In the genomic region with DNA sequence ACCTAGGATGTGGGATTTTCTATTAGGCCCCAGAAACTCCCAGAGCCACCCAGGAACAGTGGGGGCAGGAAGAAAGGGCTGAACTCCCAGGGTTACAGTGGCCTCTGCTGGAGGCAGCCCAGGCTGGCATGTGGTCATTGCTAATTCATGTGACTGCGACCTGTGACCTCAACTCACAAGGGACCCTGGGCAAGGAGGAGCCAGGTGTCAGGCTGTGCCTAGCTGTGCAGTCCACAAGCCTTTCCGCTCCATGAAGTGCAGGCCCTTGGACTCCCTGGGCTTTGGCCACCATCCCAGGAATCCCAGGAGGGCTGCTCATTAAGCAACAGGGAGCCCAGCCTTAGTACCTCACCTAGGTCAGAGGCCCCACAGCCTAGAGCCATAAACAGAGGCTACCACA, we compare ENCODE assay signal across 10 mouse cellular contexts. TPM values are rescaled to one million over a fixed set of nuclear protein-coding genes. Genes with fewer than 3 reads are reported as not detected.
DNase-seq lines count a peak whose midpoint lies in the region; ATAC-seq and TF ChIP-seq lines count a peak whose summit lies in the region.
"Had no signal": no experiment of that assay in that cellular context is flagged by ENCODE, and none has a peak within 500 bp of the region (broad histone marks: within the 10 kb centered on the region; RNA-seq: fewer than 3 reads in every experiment).

No protein-coding gene starts in this region.

- ATAC-seq in erythroid progenitor cell, adult 5-6 weeks (replicated peaks; ENCODE audit: low FRiP score, poor library complexity, severe bottlenecking), result no peak
- no peak for ATAC-seq in activated CD4-positive, CD25-positive, alpha-beta regulatory T cell, adult 4 months
- ATAC-seq: midbrain, embryonic 15.5 days had no signal

- no peaks in the 10 kb centered on the region for H3K27me3 ChIP-seq in liver, adult 2 months (ENCODE audit: control insufficient read depth, insufficient read depth, low read length)
- H3K27me3 ChIP-seq in kidney, adult 2 months (replicated peaks; ENCODE audit: control insufficient read depth, insufficient read depth, low read length), result no peaks in the 10 kb centered on the region
- H3K27me3 ChIP-seq: midbrain, embryonic 15.5 days had no signal

- no peaks in the 10 kb centered on the region for H3K79me2 ChIP-seq in liver, adult 2 months (ENCODE audit: control insufficient read depth, insufficient read depth, low read length)

- no peak for TF ChIP-seq POLR2A in liver, adult 2 months (IDR thresholded peaks at IDR 0.05; ENCODE audit: extremely low read depth, insufficient read depth, low read length)
- TF ChIP-seq POLR2A in kidney, adult 2 months (IDR thresholded peaks at IDR 0.05; ENCODE audit: low read depth, low read length), result no peak

- H3K4me1 ChIP-seq in liver, adult 2 months (ENCODE audit: control insufficient read depth, insufficient read depth, low read length), result peaks cover 12% of the 10 kb centered on the region
- H3K4me1 ChIP-seq in kidney, adult 2 months (ENCODE audit: control insufficient read depth, insufficient read depth, low read length), result peaks cover 52% of the 10 kb centered on the region

- TF ChIP-seq CTCF in liver, adult 2 months (IDR thresholded peaks at IDR 0.05; ENCODE audit: low read depth, low read length), result peak; percentile 91
- TF ChIP-seq CTCF in kidney, adult 2 months (conservative IDR thresholded peaks at IDR 0.05; ENCODE audit: insufficient read depth, insufficient read length, low read depth, low read length), result peak; percentile 84

- no peak overlapping the region for H3K9ac ChIP-seq in liver, adult 2 months (ENCODE audit: low read depth, low read length)
- H3K9ac ChIP-seq: midbrain, embryonic 15.5 days had no signal

- H3K4me3 ChIP-seq in liver, adult 2 months (ENCODE audit: insufficient read depth, low read depth, low read length), result no peak overlapping the region
- no peak overlapping the region for H3K4me3 ChIP-seq in kidney, adult 2 months (ENCODE audit: insufficient read depth, low read depth, low read length)
- H3K4me3 ChIP-seq: midbrain, embryonic 15.5 days had no signal

- H3K27ac ChIP-seq in liver, adult 2 months (replicated peaks; ENCODE audit: insufficient read depth, low read depth, low read length), result 0 out of 2 replicates have a peak overlapping the region, but pooled peaks have one; percentile 1
- peak overlapping the region; percentile 69 for H3K27ac ChIP-seq in kidney, adult 2 months (ENCODE audit: insufficient read depth, low read depth, low read length)
- H3K27ac ChIP-seq: midbrain, embryonic 15.5 days had no signal

- H3K36me3 ChIP-seq in liver, adult 2 months (ENCODE audit: control insufficient read depth, insufficient read depth, low read length), result no peaks in the 10 kb centered on the region
- no peaks in the 10 kb centered on the region for H3K36me3 ChIP-seq in kidney, adult 2 months (ENCODE audit: control insufficient read depth, insufficient read depth, low read length)
- H3K36me3 ChIP-seq: midbrain, embryonic 15.5 days had no signal

- peak; percentile 83 for DNase-seq in liver, adult 2 months (ENCODE audit: extremely low read depth, low read depth, low spot score)
- DNase-seq in liver (no peak), adipocyte (ENCODE audit: low spot score) (peak; percentile 86)
- peak; percentile 97 for DNase-seq in kidney, adult 2 months
- peak; percentile 32 for DNase-seq in lung, postnatal 14 days
- no peak for DNase-seq in layer of hippocampus, adult 9-10 months (ENCODE audit: low spot score)
- DNase-seq: cerebellum, postnatal 25 days had no signal

- WGBS in liver, adult 2 months, result 26% methylated on average over 2 of the region's 2 CpGs
- whole genome bisulfite sequencing in kidney, adult 2 months, result 21% methylated on average over 2 of the region's 2 CpGs

RNA-seq across cellular contexts. Expression of gene Col18a1, which starts 38.4 kb away (rescaled TPM):
- 260 and 348 TPM in 2 replicates for total RNA-seq in liver, adult 2 months (2014; rRNA removed)
- polyA plus RNA-seq in liver, adult 2 months (2012; rRNA removed), result 452 and 472 TPM in 2 replicates
- polyA plus RNA-seq in kidney, adult 2 months (2012; rRNA removed), result 114 and 138 TPM in 2 replicates
- total RNA-seq in erythroid progenitor cell, adult 5-6 weeks (2015; ENCODE audit: low replicate concordance), result not detected in 2 replicates
- total RNA-seq in erythroid progenitor cell, adult 5-6 weeks (2017; ENCODE audit: low replicate concordance), result 0.26 TPM in 1 of 2 replicates, not detected in the other
- polyA plus RNA-seq in activated CD4-positive, CD25-positive, alpha-beta regulatory T cell, adult 4 months (2017; shearing (Covaris generic)), result under 1 TPM; 0.09 to 0.17 TPM

Comparison
In these comparisons a context has a peak if more than half of its experiments do, and no peak if none do; other contexts are left out.
1. DNase-seq: peak in liver, adult 2 months (single experiment), adipocyte (single experiment), kidney, adult 2 months (single experiment) and lung, postnatal 14 days (single experiment); none in liver (single experiment) and layer of hippocampus, adult 9-10 months (single experiment).
2. RNA of gene Col18a1, which starts 38.4 kb away (polyA plus RNA-seq): 452 to 472 TPM in liver, adult 2 months and 114 to 138 TPM in kidney, adult 2 months; 0.09 to 0.17 TPM in activated CD4-positive, CD25-positive, alpha-beta regulatory T cell, adult 4 months; every median in the first group is over 10 times any median in the second.